Mouse (Mus musculus): ENCODE measurements at regions not wholly inside any gene's neighbourhood (a gene's known extent, or its start where the extent isn't known, plus 50 kb on each side); places are given as distances from the start of the nearest gene placed in this dataset.

DNA sequence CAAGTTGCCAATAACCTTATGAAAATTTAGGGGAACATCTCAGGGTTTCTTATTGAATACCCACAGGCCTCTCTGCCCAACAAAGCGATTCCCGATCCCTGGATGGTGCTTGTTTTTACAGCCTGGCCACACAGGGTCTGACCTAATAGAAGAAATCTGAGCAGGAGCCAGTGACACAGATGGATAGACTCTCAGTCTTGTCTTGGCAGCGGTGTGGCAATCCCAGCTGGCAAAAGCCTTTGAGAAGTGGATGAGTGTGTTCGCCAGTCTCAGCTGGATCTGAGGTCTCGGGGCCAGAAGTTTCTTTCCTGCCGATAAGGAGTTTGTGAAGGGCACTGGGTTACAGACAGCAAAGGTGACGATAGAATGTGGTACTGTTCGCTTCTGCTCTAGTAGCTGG lies 366.6 kb downstream of the Plekhb2 start:
- TF ChIP-seq POLR2A (IDR thresholded peaks at IDR 0.05; ENCODE audit: insufficient read length, low read depth) (no peak), USF1 (IDR thresholded peaks at IDR 0.05; ENCODE audit: low read depth) (no peak), MYOD1 (IDR thresholded peaks at IDR 0.05; ENCODE audit: control insufficient read depth in 1 of 3, insufficient read length in 2 of 3, low read depth in 2 of 3) (no peak), TCF12 (IDR thresholded peaks at IDR 0.05; ENCODE audit: insufficient read depth, poor library complexity, severe bottlenecking) (no peak), E2F4 (IDR thresholded peaks at IDR 0.05; ENCODE audit: insufficient read depth) (no peak), MAX (IDR thresholded peaks at IDR 0.05; ENCODE audit: low read depth) (no peak), POLR2AphosphoS2 (IDR thresholded peaks at IDR 0.05; ENCODE audit: insufficient read length, low read depth) (no peak), CEBPB (IDR thresholded peaks at IDR 0.05; ENCODE audit: insufficient read depth, poor library complexity, severe bottlenecking) (no peak)

All from myocyte (in vitro differentiated cells).